Mouse (Mus musculus) hindbrain, embryonic 13.5 days (tissue): ENCODE measurements around the gene Ppp1r11. TPM values are rescaled to one million over a fixed set of nuclear protein-coding genes. Genes with fewer than 3 reads are reported as not detected.
A peak's percentile ranks its signal among the peaks of the same experiment; 100 is the strongest.
"Not testable (repeated sequence)": the region's sequence is repeated elsewhere in the genome, so short reads cannot be mapped to it uniquely, and the experiment has no call there.

ENCODE experiments used
- ATAC-seq: fragments of 200-750 bp; cut with Nextera tagmentation; 2 replicates; pipeline ENCODE4 v1.8.0; 2017; ENCODE audit warnings: moderate TSS enrichment; ENCODE audit not compliant: low FRiP score
- H3K27ac ChIP-seq: fragments of 300-500 bp; sonication (generic); 2 replicates; pipeline ENCODE4 v1.5.1; 2015; ENCODE audit warnings: inconsistent platforms, mild to moderate bottlenecking, moderate library complexity
- H3K27me3 ChIP-seq: fragments of 300-500 bp; sonication (generic); 2 replicates; pipeline ENCODE4 v1.6.1; 2015; ENCODE audit warnings: mild to moderate bottlenecking, inconsistent platforms
- H3K36me3 ChIP-seq: fragments of 300-500 bp; sonication (generic); 2 replicates; pipeline ENCODE4 v1.6.1; 2015; ENCODE audit warnings: mild to moderate bottlenecking, inconsistent platforms
- H3K4me1 ChIP-seq: fragments of 300-500 bp; sonication (generic); replicated peaks from 2 replicates; pipeline ENCODE4 v1.6.1; 2015; ENCODE audit warnings: inconsistent platforms
- H3K4me2 ChIP-seq: fragments of 300-500 bp; sonication (generic); 2 replicates; pipeline ENCODE4 v1.6.1; 2015; ENCODE audit warnings: inconsistent platforms, mild to moderate bottlenecking, moderate library complexity
- H3K4me3 ChIP-seq: fragments of 300-500 bp; sonication (generic); 2 replicates; pipeline ENCODE4 v1.5.1; 2015; ENCODE audit warnings: mild to moderate bottlenecking, inconsistent platforms
- H3K9ac ChIP-seq: fragments of 300-500 bp; sonication (generic); 2 replicates; pipeline ENCODE4 v1.6.1; 2015; ENCODE audit warnings: mild to moderate bottlenecking, inconsistent platforms
- H3K9me3 ChIP-seq: fragments of 300-500 bp; sonication (generic); 2 replicates; pipeline ENCODE4 v1.6.1; 2016; ENCODE audit warnings: inconsistent platforms
- whole genome bisulfite sequencing: fragments of 180-500 bp; shearing (Covaris S2); methylation state at CpG from one replicate; pipeline ENCODE4 v1.1.7; 2015; 5-methylcytosine and 5-hydroxymethylcytosine counted together
- polyA plus RNA-seq: library from polyadenylated mRNA; unstranded; fragments of >200 nt; fragmentation: Nextera tagmentation; extraction: Ambion mirVana; gene quantifications from 2 replicates; pipeline ENCODE4 v1.2.1, GENCODE M21; 2015

Gene Ppp1r11
- polyA plus RNA-seq: 163 and 169 TPM in 2 replicates

- WGBS: 2% methylated on average over 36 of the region's 36 CpGs
- Histone ChIP-seq H3K9me3 (no peaks in the 10 kb centered on the region), H3K27me3 (no peaks in the 10 kb centered on the region), H3K4me2 (peak within 1 kb of the TSS; percentile 81), H3K4me1 (peaks cover 28% of the 10 kb centered on the region), H3K4me3 (peak within 1 kb of the TSS; percentile 69), H3K9ac (peak within 1 kb of the TSS; percentile 80), H3K36me3 (peaks cover 19% of the 10 kb centered on the region), H3K27ac (peak within 1 kb of the TSS; percentile 92)
- peak; percentile 95 for ATAC-seq
Observed at GRCm38 (mm10) chr17:36950981-36951947, at the start of gene Ppp1r11. Gene Ppp1r11, minus strand, starts transcription at chr17:36951741.

- Histone ChIP-seq H3K9ac (peak within 1 kb of the TSS; percentile 39; the same call in 1 of the 2 replicates), H3K4me2 (peak within 1 kb of the TSS; percentile 66), H3K9me3 (no peaks in the 10 kb centered on the region), H3K27me3 (no peaks in the 10 kb centered on the region), H3K36me3 (peaks cover 12% of the 10 kb centered on the region), H3K4me1 (peaks cover 20% of the 10 kb centered on the region), H3K27ac (peak within 1 kb of the TSS; percentile 98; the same call in 1 of the 2 replicates), H3K4me3 (peak within 1 kb of the TSS; percentile 86)
- WGBS: 97% methylated on average over 7 of the region's 7 CpGs
- ATAC-seq: no peak
Observed at GRCm38 (mm10) chr17:37000863-37001262, 49.3 kb upstream of the Ppp1r11 start, which contains the start of gene Zfp57. Gene Zfp57, plus strand, starts transcription at chr17:37001163.

- Histone ChIP-seq H3K27me3 (no peaks in the 10 kb centered on the region), H3K9me3 (no peaks in the 10 kb centered on the region), H3K4me2 (no peak overlapping the region), H3K36me3 (no peaks in the 10 kb centered on the region), H3K9ac (no peak overlapping the region), H3K4me3 (no peak overlapping the region), H3K4me1 (0 out of 2 replicates have a peak, but pooled peaks cover 2% of the 10 kb centered on the region), H3K27ac (no peak overlapping the region)
- no peak for ATAC-seq
- 75% methylated on average over 2 of the region's 2 CpGs for WGBS
Observed at GRCm38 (mm10) chr17:36998477-36998876, 46.9 kb upstream of the Ppp1r11 start.

- Histone ChIP-seq H3K36me3 (no peaks in the 10 kb centered on the region), H3K9ac (no peak overlapping the region), H3K4me3 (no peak overlapping the region), H3K27ac (no peak overlapping the region), H3K4me2 (no peak overlapping the region), H3K4me1 (no peaks in the 10 kb centered on the region), H3K9me3 (no peaks in the 10 kb centered on the region), H3K27me3 (no peaks in the 10 kb centered on the region)
- ATAC-seq: peak; percentile 65; the same call in 1 of the 2 replicates
- WGBS: 35% methylated on average over 7 of the region's 7 CpGs
Observed at GRCm38 (mm10) chr17:36997033-36997735, 45.6 kb upstream of the Ppp1r11 start.

- Histone ChIP-seq H3K27ac (no peak overlapping the region), H3K4me3 (no peak overlapping the region), H3K36me3 (no peaks in the 10 kb centered on the region), H3K9me3 (no peaks in the 10 kb centered on the region), H3K9ac (no peak overlapping the region), H3K27me3 (peaks cover 7% of the 10 kb centered on the region; the same call in 1 of the 2 replicates), H3K4me2 (no peak overlapping the region), H3K4me1 (no peaks in the 10 kb centered on the region)
- WGBS: 51% methylated on average over 3 of the region's 3 CpGs
- ATAC-seq: no peak
Observed at GRCm38 (mm10) chr17:36995448-36995847, 43.9 kb upstream of the Ppp1r11 start.

GRCm38 (mm10) chr17:36994528-36994927 is 43.0 kb upstream of the Ppp1r11 start:
- no peaks in the 10 kb centered on the region for H3K9me3 ChIP-seq
- H3K27me3 ChIP-seq: peaks cover 11% of the 10 kb centered on the region
- no peak overlapping the region for H3K27ac ChIP-seq
- no peaks in the 10 kb centered on the region for H3K36me3 ChIP-seq
- no peak for ATAC-seq
- no peak overlapping the region for H3K4me3 ChIP-seq
- no peaks in the 10 kb centered on the region for H3K4me1 ChIP-seq
- 90% methylated on average over 2 of the region's 2 CpGs for WGBS
- H3K9ac ChIP-seq: no peak overlapping the region
- no peak overlapping the region for H3K4me2 ChIP-seq

GRCm38 (mm10) chr17:36993770-36994325 is 42.3 kb upstream of the Ppp1r11 start:
- H3K4me2 ChIP-seq: no peak overlapping the region
- peaks cover 17% of the 10 kb centered on the region for H3K27me3 ChIP-seq
- H3K9ac ChIP-seq: no peak overlapping the region
- WGBS: 91% methylated on average over 4 of the region's 4 CpGs
- no peaks in the 10 kb centered on the region for H3K4me1 ChIP-seq
- no peak for ATAC-seq
- H3K36me3 ChIP-seq: no peaks in the 10 kb centered on the region
- H3K9me3 ChIP-seq: no peaks in the 10 kb centered on the region
- H3K4me3 ChIP-seq: no peak overlapping the region
- no peak overlapping the region for H3K27ac ChIP-seq

GRCm38 (mm10) chr17:36992336-36993104 is 41.0 kb upstream of the Ppp1r11 start:
- no peak for ATAC-seq
- no peak overlapping the region for H3K9ac ChIP-seq
- no peaks in the 10 kb centered on the region for H3K36me3 ChIP-seq
- no peak overlapping the region for H3K4me2 ChIP-seq
- WGBS: 78% methylated on average over 3 of the region's 3 CpGs
- no peak overlapping the region for H3K27ac ChIP-seq
- no peak overlapping the region for H3K4me3 ChIP-seq
- peaks cover 31% of the 10 kb centered on the region for H3K27me3 ChIP-seq
- no peaks in the 10 kb centered on the region; the same call in 1 of the 2 replicates for H3K4me1 ChIP-seq
- H3K9me3 ChIP-seq: no peaks in the 10 kb centered on the region

GRCm38 (mm10) chr17:36990630-36991029 is 39.1 kb upstream of the Ppp1r11 start:
- H3K27ac ChIP-seq, ATAC-seq, H3K9me3 ChIP-seq, H3K36me3 ChIP-seq, H3K4me1 ChIP-seq, H3K4me2 ChIP-seq, H3K9ac ChIP-seq, H3K4me3 ChIP-seq: not testable (repeated sequence)
- H3K27me3 ChIP-seq: peaks cover 36% of the 10 kb centered on the region
- WGBS: 93% methylated on average over 6 of the region's 6 CpGs

- H3K27me3 ChIP-seq: peaks cover 39% of the 10 kb centered on the region
- peak within 1 kb of the TSS; percentile 56; the same call in 1 of the 2 replicates for H3K9ac ChIP-seq
- no peaks in the 10 kb centered on the region for H3K9me3 ChIP-seq
- no peak for ATAC-seq
- peak within 1 kb of the TSS; percentile 18 for H3K4me3 ChIP-seq
- H3K27ac ChIP-seq: no peak within 1 kb of the TSS
- WGBS: 24% methylated on average over 5 of the region's 5 CpGs
- H3K36me3 ChIP-seq: no peaks in the 10 kb centered on the region
- no peaks in the 10 kb centered on the region; the same call in 1 of the 2 replicates for H3K4me1 ChIP-seq
- peak within 1 kb of the TSS; percentile 32 for H3K4me2 ChIP-seq
Observed at GRCm38 (mm10) chr17:36989437-36989836, 37.9 kb upstream of the Ppp1r11 start, which contains the start of gene H2-M5. Gene H2-M5, minus strand, starts transcription at chr17:36989537.

- no peaks in the 10 kb centered on the region; the same call in 1 of the 2 replicates for H3K4me1 ChIP-seq
- H3K36me3 ChIP-seq: no peaks in the 10 kb centered on the region
- WGBS: 5% methylated on average over 24 of the region's 24 CpGs
- H3K4me3 ChIP-seq: peak overlapping the region; percentile 18
- peak overlapping the region; percentile 32 for H3K4me2 ChIP-seq
- H3K9me3 ChIP-seq: no peaks in the 10 kb centered on the region
- peak overlapping the region; percentile 56; the same call in 1 of the 2 replicates for H3K9ac ChIP-seq
- peak; percentile 39; the same call in 1 of the 2 replicates for ATAC-seq
- H3K27ac ChIP-seq: no peak overlapping the region
- H3K27me3 ChIP-seq: peaks cover 39% of the 10 kb centered on the region
Observed at GRCm38 (mm10) chr17:36988475-36988874, 36.9 kb upstream of the Ppp1r11 start.
